Mouse (Mus musculus) frontal cortex, postnatal 14 days (tissue): ENCODE data around the gene Nav2.

Source experiments
- DNase-seq, 2 experiments: peaks; one replicate each; pipeline ENCODE4 v3.0.0; 2022; ENCODE audit warnings: low spot score in 2 of 2

Gene Nav2

GRCm38 (mm10) chr7:49553236-49553981 is 644.9 kb downstream of the Nav2 start:
- no peak for DNase-seq

- no peak for DNase-seq
Observed at GRCm38 (mm10) chr7:49558240-49558640, 649.7 kb downstream of the Nav2 start.

- no peak for DNase-seq
Observed at GRCm38 (mm10) chr7:49558895-49559294, 650.4 kb downstream of the Nav2 start.

- no peak for DNase-seq
Observed at GRCm38 (mm10) chr7:49560012-49560411, 651.5 kb downstream of the Nav2 start.

- no peak for DNase-seq
Observed at GRCm38 (mm10) chr7:49562404-49562803, 653.9 kb downstream of the Nav2 start.

GRCm38 (mm10) chr7:49562851-49563250 is 654.3 kb downstream of the Nav2 start:
- no peak for DNase-seq

- DNase-seq, result no peak
Observed at GRCm38 (mm10) chr7:49565084-49565483, 656.6 kb downstream of the Nav2 start.

GRCm38 (mm10) chr7:49565798-49566197 is 657.3 kb downstream of the Nav2 start:
- no peak for DNase-seq

- DNase-seq, result no peak
Observed at GRCm38 (mm10) chr7:49567346-49568034, 659.0 kb downstream of the Nav2 start.

GRCm38 (mm10) chr7:49569646-49570045 is 661.1 kb downstream of the Nav2 start:
- peak in 1 of 2 experiments; percentile 57 for DNase-seq

GRCm38 (mm10) chr7:49571606-49572005 is 663.1 kb downstream of the Nav2 start:
- DNase-seq, result no peak

GRCm38 (mm10) chr7:49575226-49575625 is 666.7 kb downstream of the Nav2 start:
- no peak for DNase-seq

- DNase-seq, result no peak
Observed at GRCm38 (mm10) chr7:49577096-49577495, 668.6 kb downstream of the Nav2 start.

GRCm38 (mm10) chr7:49581951-49582350 is 673.4 kb downstream of the Nav2 start:
- no peak for DNase-seq

GRCm38 (mm10) chr7:49582551-49582950 is 674.0 kb downstream of the Nav2 start:
- no peak for DNase-seq

GRCm38 (mm10) chr7:49583176-49583575 is 674.7 kb downstream of the Nav2 start:
- DNase-seq, result no peak

- no peak for DNase-seq
Observed at GRCm38 (mm10) chr7:49586530-49587120, 678.1 kb downstream of the Nav2 start.

GRCm38 (mm10) chr7:49589635-49590034 is 681.1 kb downstream of the Nav2 start:
- DNase-seq, result no peak

GRCm38 (mm10) chr7:49597776-49598175 is 689.3 kb downstream of the Nav2 start:
- DNase-seq, result no peak

GRCm38 (mm10) chr7:49598225-49598624 is 689.7 kb downstream of the Nav2 start:
- DNase-seq, result no peak

- no peak for DNase-seq
Observed at GRCm38 (mm10) chr7:49599950-49600349, 691.4 kb downstream of the Nav2 start.

- DNase-seq, result peak; percentile 66 to 67
Observed at GRCm38 (mm10) chr7:49601191-49601975, 692.9 kb downstream of the Nav2 start.
